Mouse (Mus musculus): Measurements from ENCODE around the gene Rassf7.

- TF ChIP-seq POU5F1 (IDR thresholded peaks at IDR 0.05; ENCODE audit: borderline replicate concordance, low read length) (no peak), CTCF (conservative IDR thresholded peaks at IDR 0.05; ENCODE audit: low read length) (no peak), NANOG (IDR thresholded peaks at IDR 0.05; ENCODE audit: borderline replicate concordance, low read length) (no peak)
Observed at GRCm38 (mm10) chr7:141168518-141168953, 47.1 kb upstream of the Rassf7 start.

Data from E14TG2a.4 (cell line).